Mouse (Mus musculus) CH12.LX (cell line): Measurements from ENCODE around the gene Henmt1.

ENCODE experiments used
- KAT2A ChIP-seq: IDR thresholded peaks from 2 replicates; pipeline ENCODE4 v1.6.1; 2012; ENCODE audit warnings: low read length, improper control_type of control experiment, inconsistent platforms; ENCODE audit not compliant: insufficient replicate concordance
- NELFE ChIP-seq: IDR thresholded peaks from 2 replicates; pipeline ENCODE4 v1.6.1; 2011; ENCODE audit warnings: low read depth, low read length, improper control_type of control experiment
- POLR2A ChIP-seq: IDR thresholded peaks from 2 replicates; pipeline ENCODE4 v1.6.1; 2011; ENCODE audit warnings: low read depth, mild to moderate bottlenecking, improper control_type of control experiment, low read length
- TCF12 ChIP-seq: IDR thresholded peaks from 2 replicates; pipeline ENCODE4 v1.6.1; 2014; ENCODE audit warnings: low read depth, mild to moderate bottlenecking, inconsistent platforms, low read length, improper control_type of control experiment
- ZKSCAN1 ChIP-seq: IDR thresholded peaks from 2 replicates; pipeline ENCODE4 v1.6.1; 2012; ENCODE audit warnings: low read depth, inconsistent platforms, low read length, improper control_type of control experiment, borderline replicate concordance

DNA sequence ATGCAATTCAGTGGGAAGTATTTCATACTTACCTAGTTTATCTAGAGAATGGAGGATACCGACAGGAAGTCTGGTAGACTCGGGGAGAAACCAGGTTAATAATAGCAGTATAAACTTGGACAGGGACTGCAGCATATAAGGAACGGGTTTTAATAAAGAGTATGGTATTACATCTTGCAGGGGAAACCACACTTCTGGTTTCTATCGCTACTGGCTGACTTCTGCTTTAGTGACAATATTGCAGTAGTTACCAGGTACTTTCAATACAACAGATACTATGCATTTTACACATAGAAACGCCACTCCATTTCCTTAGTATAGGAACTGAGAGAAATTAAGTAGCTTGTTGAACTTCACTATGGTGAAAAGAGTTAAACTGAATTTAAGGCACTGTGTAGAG is 68.5 kb downstream of the Henmt1 start:
- TF ChIP-seq NELFE (no peak), ZKSCAN1 (no peak), KAT2A (no peak), POLR2A (no peak), TCF12 (no peak)
